Mouse (Mus musculus) thymus, adult 2 months (tissue): Measurements from ENCODE around the gene Acat2.

Experiments
- CTCF ChIP-seq: fragments of 200-500 bp; IDR thresholded peaks from 2 replicates; pipeline ENCODE4 v1.5.1; 2012; ENCODE audit warnings: mild to moderate bottlenecking, control low read depth, low read length, moderate library complexity, borderline replicate concordance; ENCODE audit not compliant: control insufficient read depth, poor library complexity, insufficient read depth; ENCODE audit errors: extremely low read depth
- POLR2A ChIP-seq: fragments of 200-500 bp; IDR thresholded peaks from 2 replicates; pipeline ENCODE4 v1.6.1; 2012; ENCODE audit warnings: mild to moderate bottlenecking, low read length, control low read depth, moderate library complexity; ENCODE audit not compliant: control insufficient read depth, poor library complexity, insufficient read depth; ENCODE audit errors: extremely low read depth

DNA sequence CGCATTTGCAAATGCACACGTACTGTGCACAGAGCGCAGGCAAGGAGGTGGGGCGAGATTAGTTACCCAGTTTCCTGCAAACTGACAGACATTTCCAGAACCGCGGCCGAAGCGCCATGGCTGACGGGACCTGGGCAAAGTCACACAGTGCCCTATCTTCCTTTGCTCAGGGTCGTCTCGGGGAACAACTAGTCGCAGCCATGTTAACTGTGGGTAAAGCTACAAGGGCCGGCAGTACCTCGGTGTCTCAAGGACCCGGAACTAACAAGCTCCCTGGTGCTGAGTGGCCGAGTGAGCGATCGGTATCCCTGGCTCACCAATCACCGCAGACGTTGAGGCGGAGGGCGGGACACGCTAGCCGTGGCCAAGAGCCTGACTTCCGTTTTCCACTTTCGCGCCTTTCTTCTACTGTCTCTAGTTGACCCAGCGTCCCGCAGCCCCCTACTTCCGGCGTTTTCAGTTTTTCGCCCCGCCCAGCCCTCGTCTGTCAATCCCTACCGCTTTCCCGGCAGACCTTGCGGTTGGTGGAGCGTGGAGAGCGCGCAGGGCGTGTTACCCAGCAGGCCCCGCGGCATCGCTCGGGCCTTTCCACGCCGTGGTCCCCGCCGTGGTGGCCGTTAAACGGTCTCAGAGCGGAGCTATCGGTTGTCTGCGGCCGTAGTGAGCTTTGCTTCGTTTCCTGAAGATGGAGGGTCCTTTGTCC, 44.5 kb downstream of the Acat2 start, which contains the start of gene Mrpl18:
- TF ChIP-seq CTCF (peak; percentile 54), POLR2A (peak; percentile 88)
